Mouse (Mus musculus) ES-Bruce4 (cell line): ENCODE results near the gene Rhoj. TPM values are rescaled to one million over a fixed set of nuclear protein-coding genes. Genes with fewer than 3 reads are reported as not detected.

Source experiments
- H3K27ac ChIP-seq: 2 replicates; pipeline ENCODE4 v1.5.1; 2012; ENCODE audit warnings: low read length, inconsistent platforms; ENCODE audit not compliant: insufficient read depth
- H3K27me3 ChIP-seq: 2 replicates; pipeline ENCODE4 v1.6.1; 2012; ENCODE audit warnings: mild to moderate bottlenecking, low read length, inconsistent platforms; ENCODE audit not compliant: control insufficient read depth, poor library complexity, insufficient read depth, severe bottlenecking
- H3K36me3 ChIP-seq: 2 replicates; pipeline ENCODE4 v1.6.1; 2012; ENCODE audit warnings: inconsistent platforms, mild to moderate bottlenecking, low read length, moderate library complexity; ENCODE audit not compliant: control insufficient read depth, poor library complexity, insufficient read depth, severe bottlenecking
- H3K4me1 ChIP-seq: one replicate; pipeline ENCODE4 v1.8.1; 2011; ENCODE audit warnings: low read length; ENCODE audit not compliant: control insufficient read depth, insufficient read depth
- H3K4me3 ChIP-seq: 2 replicates; pipeline ENCODE4 v1.5.1; 2011; ENCODE audit warnings: low read depth, mild to moderate bottlenecking, low read length
- H3K9ac ChIP-seq: 2 replicates; pipeline ENCODE4 v1.6.1; 2012; ENCODE audit warnings: low read depth, mild to moderate bottlenecking, inconsistent platforms; ENCODE audit not compliant: poor library complexity, severe bottlenecking
- H3K9me3 ChIP-seq: replicated peaks from 2 replicates; pipeline ENCODE4 v1.6.1; 2012; ENCODE audit warnings: mild to moderate bottlenecking, low read length, inconsistent platforms; ENCODE audit not compliant: control insufficient read depth, poor library complexity, insufficient read depth, severe bottlenecking
- CTCF ChIP-seq: IDR thresholded peaks from one replicate; pipeline ENCODE4 v1.8.1; 2011; ENCODE audit warnings: low read depth, low read length
- EP300 ChIP-seq: IDR thresholded peaks from 2 replicates; pipeline ENCODE4 v1.6.1; 2011; ENCODE audit warnings: low read depth, low read length; ENCODE audit not compliant: insufficient read depth
- POLR2A ChIP-seq: IDR thresholded peaks from one replicate; pipeline ENCODE4 v1.8.1; 2011; ENCODE audit warnings: low read length; ENCODE audit not compliant: insufficient read depth
- polyA plus RNA-seq: library from polyadenylated mRNA; stranded (reverse); fragments of >200 nt; gene quantifications from 2 replicates; pipeline ENCODE4 v1.2.4, GENCODE M21; 2011; ENCODE audit warnings: low read depth; ENCODE audit not compliant: missing spikeins, insufficient read depth, insufficient read length

Rhoj gene
- polyA plus RNA-seq, 1 experiment: not detected

- H3K27ac ChIP-seq: no peak overlapping the region
- no peak overlapping the region for H3K9ac ChIP-seq
- TF ChIP-seq CTCF: no peak
- no peak for TF ChIP-seq EP300
- no peak for TF ChIP-seq POLR2A
- H3K9me3 ChIP-seq: no peaks in the 10 kb centered on the region
- no peaks in the 10 kb centered on the region for H3K36me3 ChIP-seq
- H3K27me3 ChIP-seq: no peaks in the 10 kb centered on the region
- no peak overlapping the region for H3K4me3 ChIP-seq
- no peaks in the 10 kb centered on the region for H3K4me1 ChIP-seq
Observed at GRCm38 (mm10) chr12:75388521-75388920, 80.4 kb downstream of the Rhoj start.

GRCm38 (mm10) chr12:75389308-75390135, 81.4 kb downstream of the Rhoj start:
- Histone ChIP-seq H3K27me3 (no peaks in the 10 kb centered on the region), H3K9ac (no peak overlapping the region), H3K4me3 (no peak overlapping the region), H3K4me1 (no peaks in the 10 kb centered on the region), H3K36me3 (no peaks in the 10 kb centered on the region), H3K9me3 (no peaks in the 10 kb centered on the region), H3K27ac (no peak overlapping the region)
- no peak for TF ChIP-seq CTCF
- no peak for TF ChIP-seq POLR2A
- no peak for TF ChIP-seq EP300

- H3K36me3 ChIP-seq: no peaks in the 10 kb centered on the region
- no peaks in the 10 kb centered on the region for H3K27me3 ChIP-seq
- H3K9me3 ChIP-seq: no peaks in the 10 kb centered on the region
- no peak for TF ChIP-seq POLR2A
- no peak for TF ChIP-seq EP300
- no peak for TF ChIP-seq CTCF
- no peak overlapping the region for H3K4me3 ChIP-seq
- H3K4me1 ChIP-seq: no peaks in the 10 kb centered on the region
- no peak overlapping the region for H3K9ac ChIP-seq
- no peak overlapping the region for H3K27ac ChIP-seq
Observed at GRCm38 (mm10) chr12:75391526-75391925, 83.4 kb downstream of the Rhoj start.

GRCm38 (mm10) chr12:75394011-75394773, 86.1 kb downstream of the Rhoj start:
- no peaks in the 10 kb centered on the region for H3K36me3 ChIP-seq
- H3K27ac ChIP-seq: no peak overlapping the region
- no peak overlapping the region for H3K4me3 ChIP-seq
- no peaks in the 10 kb centered on the region for H3K27me3 ChIP-seq
- no peak for TF ChIP-seq CTCF
- TF ChIP-seq EP300: no peak
- no peak for TF ChIP-seq POLR2A
- no peaks in the 10 kb centered on the region for H3K4me1 ChIP-seq
- no peaks in the 10 kb centered on the region for H3K9me3 ChIP-seq
- H3K9ac ChIP-seq: no peak overlapping the region

GRCm38 (mm10) chr12:75396616-75397015, 88.5 kb downstream of the Rhoj start:
- TF ChIP-seq CTCF (no peak), EP300 (no peak), POLR2A (no peak)

GRCm38 (mm10) chr12:75397077-75397476, 89.0 kb downstream of the Rhoj start:
- Histone ChIP-seq H3K4me1 (no peaks in the 10 kb centered on the region), H3K9me3 (no peaks in the 10 kb centered on the region), H3K4me3 (no peak overlapping the region), H3K27ac (no peak overlapping the region), H3K27me3 (no peaks in the 10 kb centered on the region), H3K36me3 (no peaks in the 10 kb centered on the region), H3K9ac (no peak overlapping the region)
- TF ChIP-seq CTCF (no peak), EP300 (no peak), POLR2A (no peak)

More at GRCm38 (mm10) chr12:75396616-75397015, 88.5 kb downstream of the Rhoj start:
- Histone ChIP-seq H3K4me1 (no peaks in the 10 kb centered on the region), H3K9me3 (no peaks in the 10 kb centered on the region), H3K27me3 (no peaks in the 10 kb centered on the region), H3K36me3 (no peaks in the 10 kb centered on the region), H3K4me3 (no peak overlapping the region), H3K27ac (no peak overlapping the region), H3K9ac (no peak overlapping the region)
